Mouse (Mus musculus) activated CD4-positive, CD25-positive, alpha-beta regulatory T cell, adult 4 months (primary cell): ENCODE data around the gene Atg7. TPM values are rescaled to one million over a fixed set of nuclear protein-coding genes. Genes with fewer than 3 reads are reported as not detected.

Source experiments
- ATAC-seq: one replicate; pipeline ENCODE4 v1.8.0; 2017
- polyA plus RNA-seq, 2 experiments: library from polyadenylated mRNA; unstranded; fragments of 100-300 nt; shearing (Covaris generic); gene quantifications; one replicate each; pipeline ENCODE4 v1.2.1; 2017

The Atg7 gene
- polyA plus RNA-seq, 2 experiments from 2014 or later = 22.7 to 23.3 TPM

GRCm38 (mm10) chr6:114685412-114685811 lies 42.5 kb downstream of the Atg7 start:
- ATAC-seq = no peak

- ATAC-seq = no peak
Measured at GRCm38 (mm10) chr6:114687035-114687434, 44.1 kb downstream of the Atg7 start.

DNA sequence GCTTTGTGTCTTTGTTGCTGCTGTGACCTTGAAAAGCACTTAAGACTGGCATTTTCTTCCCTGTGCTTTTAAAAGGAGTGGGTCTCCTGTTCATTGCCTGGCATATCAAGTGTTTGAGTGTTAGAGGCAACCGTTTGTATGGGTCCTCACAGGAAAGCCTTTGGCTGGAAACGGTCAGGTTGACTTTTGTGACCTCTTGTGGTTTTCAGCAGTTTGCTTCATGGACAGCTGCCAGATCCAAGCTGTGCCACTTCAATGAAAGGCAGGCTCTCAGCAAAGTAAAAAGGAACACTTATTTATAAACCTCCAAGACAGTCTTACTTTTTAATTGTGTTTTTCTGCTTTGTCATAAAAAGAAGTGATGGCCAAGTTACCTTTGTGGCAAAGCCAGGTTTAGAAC lies 47.8 kb downstream of the Atg7 start:
- ATAC-seq = no peak

- ATAC-seq = no peak
Measured at GRCm38 (mm10) chr6:114691530-114691929, 48.6 kb downstream of the Atg7 start.

DNA sequence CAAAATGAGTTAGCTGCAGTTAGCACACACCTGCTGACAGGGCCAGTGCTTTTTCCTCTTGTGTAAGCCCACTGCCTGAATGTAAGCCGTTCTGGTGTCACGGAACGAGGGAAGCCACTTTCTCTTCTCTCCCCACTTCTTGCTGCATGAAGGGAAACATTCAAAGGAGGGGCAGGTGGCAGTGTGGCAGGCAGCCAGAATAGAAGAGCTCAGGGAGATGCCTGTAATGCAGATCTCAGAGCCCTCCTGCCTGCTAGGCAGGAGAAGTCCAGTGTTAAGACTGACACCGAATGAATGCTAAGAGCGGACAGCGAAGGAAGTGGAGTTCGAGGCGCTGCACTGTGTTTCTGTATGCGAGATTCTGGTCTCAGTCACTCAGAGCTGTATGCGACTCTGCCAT lies 49.8 kb downstream of the Atg7 start:
- ATAC-seq = no peak

GRCm38 (mm10) chr6:114697646-114698490 lies 55.0 kb downstream of the Atg7 start:
- peak; percentile 63 for ATAC-seq

- no peak for ATAC-seq
Measured at GRCm38 (mm10) chr6:114698578-114698977, 55.7 kb downstream of the Atg7 start.

- ATAC-seq = no peak
Measured at GRCm38 (mm10) chr6:114700704-114701103, 57.8 kb downstream of the Atg7 start.

DNA sequence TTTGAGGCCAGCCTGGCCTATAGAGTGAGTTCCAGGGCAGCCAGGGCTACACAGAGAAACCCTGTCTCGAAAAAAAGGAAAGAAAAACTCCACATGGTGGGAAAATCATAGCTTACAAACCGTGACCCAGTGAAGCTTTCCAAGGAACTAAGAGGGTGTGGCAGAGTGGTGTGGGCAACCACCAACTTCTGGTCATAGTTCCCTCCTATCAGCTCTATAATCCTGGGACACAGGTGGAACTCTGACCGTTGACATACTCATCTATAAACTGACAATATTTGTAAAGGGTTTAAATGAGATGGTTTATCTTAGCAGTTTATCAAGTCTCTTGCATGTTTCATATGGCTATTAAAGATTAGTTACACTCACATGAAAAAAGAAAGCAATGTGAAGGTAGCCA lies 64.1 kb downstream of the Atg7 start:
- no peak for ATAC-seq

DNA sequence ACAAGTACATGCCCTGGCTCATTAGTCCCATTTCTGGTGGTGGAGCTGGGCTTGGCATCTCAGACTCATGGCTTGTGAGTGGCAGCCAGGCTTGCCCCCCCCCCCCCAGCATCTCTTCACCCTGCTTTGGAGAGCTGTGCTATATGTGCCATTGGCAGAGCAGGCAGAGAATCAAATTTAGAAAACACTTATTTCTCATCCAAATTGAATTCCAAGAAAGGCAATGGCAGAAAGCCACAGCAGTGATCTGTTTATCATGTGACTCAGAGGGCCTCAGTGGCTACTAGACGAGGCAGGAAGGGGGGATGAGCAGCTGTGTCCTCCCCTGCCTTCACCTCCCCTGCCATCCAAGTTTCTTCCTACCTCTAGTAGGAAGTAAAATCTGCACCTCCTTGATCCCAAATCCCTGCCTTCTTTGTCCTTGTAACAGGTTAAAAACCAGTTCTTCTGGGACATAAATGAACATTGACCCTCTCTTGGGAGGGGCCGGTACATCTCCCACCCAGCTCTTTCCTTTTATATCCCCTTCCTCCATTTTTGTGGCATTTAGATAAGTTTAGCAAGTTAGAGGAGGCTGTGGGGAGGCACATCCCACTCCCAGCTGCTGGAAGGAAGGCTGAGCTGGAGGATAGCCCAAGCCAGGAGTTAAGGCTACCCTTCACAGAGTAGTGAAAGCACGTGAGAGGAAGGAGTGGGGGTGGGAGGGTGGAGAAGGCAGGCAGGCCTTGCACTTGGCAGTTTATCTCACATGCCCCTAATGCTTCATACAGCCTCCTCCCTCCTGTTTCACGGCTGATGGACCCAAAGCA lies 69.5 kb downstream of the Atg7 start:
- ATAC-seq = no peak

DNA sequence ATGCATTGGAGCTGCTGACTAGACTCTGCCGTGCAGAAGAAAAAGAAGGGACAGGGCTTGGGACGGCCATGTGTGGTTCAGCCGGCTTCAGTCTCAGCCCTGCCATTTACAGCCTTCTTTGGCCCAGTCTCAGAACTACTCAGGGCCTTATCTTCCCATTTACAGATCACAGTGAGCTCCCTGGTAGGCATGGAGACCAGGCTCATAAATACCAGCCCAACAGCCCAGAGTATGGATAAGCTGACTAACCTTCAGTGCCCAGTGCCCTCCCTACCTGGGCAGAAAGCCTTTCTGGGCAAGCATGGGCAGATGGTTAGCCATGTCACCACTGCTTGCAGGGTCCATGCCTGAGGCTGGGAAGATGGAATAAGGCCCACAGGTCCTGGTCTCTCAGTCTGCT lies 70.6 kb downstream of the Atg7 start:
- no peak for ATAC-seq

DNA sequence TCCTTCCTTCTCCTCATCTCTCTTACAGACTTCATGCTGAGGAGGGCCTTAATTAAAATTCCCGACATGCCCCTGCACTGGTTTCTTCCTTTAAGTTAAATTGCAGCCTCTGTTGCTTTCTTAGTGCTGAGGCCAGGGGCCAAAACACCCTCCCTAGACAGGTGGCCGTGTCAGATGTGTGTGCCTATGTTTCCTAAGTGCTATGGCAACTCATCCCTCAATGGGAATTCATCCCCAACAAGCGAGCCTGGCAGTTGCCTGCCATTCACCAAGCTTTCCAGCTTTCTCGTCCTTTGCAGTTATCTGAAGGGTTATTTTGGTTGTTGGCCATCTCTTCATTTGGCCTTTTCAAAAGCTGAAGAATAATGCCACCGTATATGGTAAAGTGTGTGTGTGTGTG lies 71.8 kb downstream of the Atg7 start:
- no peak for ATAC-seq

- no peak for ATAC-seq
Measured at GRCm38 (mm10) chr6:114715289-114716030, 72.6 kb downstream of the Atg7 start.

DNA sequence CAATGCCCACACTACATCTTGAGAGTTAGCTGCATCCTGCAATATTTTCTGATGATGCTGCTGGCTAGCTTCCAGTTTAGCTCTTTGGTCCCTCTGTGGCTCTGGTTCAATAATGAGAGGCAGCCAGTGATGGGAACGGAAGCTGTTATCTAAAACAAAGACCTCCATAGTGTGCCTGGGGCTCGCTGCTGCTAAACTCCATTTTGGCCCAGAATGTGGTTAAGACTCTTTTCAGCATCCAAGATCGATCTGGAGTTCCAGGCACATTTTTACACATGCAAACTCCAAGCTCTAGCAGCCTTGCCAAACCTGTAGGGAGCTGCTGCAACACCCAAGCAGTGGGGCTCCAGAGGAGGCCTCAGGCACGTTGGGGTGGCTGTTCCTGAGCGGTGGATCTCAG lies 76.2 kb downstream of the Atg7 start:
- no peak for ATAC-seq

DNA sequence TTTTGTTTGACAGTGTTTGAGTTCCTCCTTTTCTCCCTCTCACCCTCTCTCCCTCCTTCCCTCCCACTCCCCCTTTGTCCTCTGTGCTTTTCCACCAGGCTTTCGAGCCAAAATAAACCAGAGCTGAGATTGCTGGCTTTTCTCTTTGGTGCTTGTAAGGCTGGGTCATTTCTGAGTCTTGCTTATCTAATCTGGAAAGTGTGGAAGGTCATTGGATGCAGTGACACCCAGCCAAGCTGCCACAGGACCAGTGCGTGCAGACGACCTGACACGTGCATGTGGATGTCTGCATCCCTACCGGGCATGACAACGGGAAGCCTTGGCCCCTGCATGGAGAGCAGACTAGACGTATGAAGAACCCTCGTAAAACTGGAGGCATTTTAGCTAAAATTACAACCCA lies 76.8 kb downstream of the Atg7 start:
- no peak for ATAC-seq

DNA sequence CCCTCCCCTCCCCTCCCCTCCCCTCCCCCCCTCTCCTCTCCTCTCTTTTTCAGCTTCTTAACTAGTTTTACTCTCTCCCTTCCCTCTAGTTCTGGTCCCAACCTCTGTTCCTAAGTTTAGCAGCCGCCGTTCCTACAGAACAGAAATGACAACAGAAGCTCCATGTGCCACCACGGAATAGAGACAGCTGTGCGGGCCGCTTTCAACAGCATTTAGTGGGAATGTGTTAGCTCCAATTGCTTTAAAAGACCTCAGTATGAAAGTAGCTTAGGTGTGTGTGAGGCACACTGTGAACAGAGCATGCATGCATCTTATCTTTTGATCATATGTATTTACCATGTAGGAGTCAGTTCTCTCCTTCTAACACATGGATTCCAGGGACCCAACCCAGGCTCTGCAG lies 79.1 kb downstream of the Atg7 start:
- ATAC-seq = no peak

DNA sequence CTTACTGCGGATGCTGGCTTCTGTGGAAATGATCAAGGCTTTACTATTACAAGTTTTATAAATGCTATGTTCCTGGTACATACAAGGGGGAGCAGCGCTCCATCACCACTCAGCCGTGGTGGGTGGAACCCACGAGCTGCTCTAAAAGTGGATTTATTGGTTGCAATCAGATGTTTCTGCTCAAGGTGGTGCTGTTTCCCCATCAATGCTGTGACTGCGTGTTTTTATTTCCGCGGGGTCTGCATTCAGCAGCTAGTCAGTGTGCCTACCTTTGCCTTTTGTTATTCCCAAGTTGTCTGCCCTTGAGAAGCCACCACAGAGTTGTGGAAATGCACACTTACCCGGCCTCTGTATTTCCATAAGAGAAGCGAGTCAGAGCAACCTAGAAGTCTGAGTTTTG lies 81.0 kb downstream of the Atg7 start:
- no peak for ATAC-seq

DNA sequence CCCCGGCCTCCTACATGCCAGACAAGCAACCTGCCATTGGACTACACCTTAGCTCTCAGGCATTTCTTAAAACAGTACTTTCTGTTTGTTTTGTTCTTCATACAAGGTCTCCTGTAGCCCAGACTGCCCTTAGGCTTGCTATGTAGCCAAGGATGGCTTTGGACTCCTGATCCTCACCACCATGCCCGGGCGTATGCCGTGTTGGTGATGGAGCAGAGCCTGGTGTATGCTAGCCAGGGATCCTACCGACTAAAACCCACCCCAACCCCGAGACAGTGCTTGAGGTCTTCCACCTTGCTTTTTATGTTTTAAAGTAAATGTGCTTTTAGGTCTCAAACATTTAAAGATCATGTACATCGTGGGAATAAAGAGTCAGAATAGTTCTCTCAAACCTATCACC lies 81.5 kb downstream of the Atg7 start:
- ATAC-seq = no peak

DNA sequence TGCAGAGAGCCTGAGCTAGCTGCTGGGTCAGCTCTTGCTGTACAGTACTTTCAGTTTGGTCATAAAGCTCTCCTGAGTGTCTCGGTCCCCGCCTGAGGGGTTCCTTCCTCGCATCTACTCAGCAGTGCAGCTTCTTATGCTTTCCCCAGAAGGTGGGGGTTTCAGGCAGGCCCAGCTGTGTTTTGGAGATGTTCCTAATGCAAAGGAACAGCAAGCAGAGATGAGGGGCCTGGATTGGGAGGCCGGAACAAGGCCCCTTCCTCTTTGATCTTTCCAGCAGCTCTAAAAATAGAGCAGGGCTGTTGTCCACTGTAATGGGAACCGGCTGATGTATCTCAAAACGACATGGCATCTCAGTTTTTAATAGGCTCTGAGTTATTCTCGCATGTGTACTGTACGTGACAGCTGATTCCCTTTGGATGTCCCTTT lies 82.3 kb downstream of the Atg7 start:
- no peak for ATAC-seq

DNA sequence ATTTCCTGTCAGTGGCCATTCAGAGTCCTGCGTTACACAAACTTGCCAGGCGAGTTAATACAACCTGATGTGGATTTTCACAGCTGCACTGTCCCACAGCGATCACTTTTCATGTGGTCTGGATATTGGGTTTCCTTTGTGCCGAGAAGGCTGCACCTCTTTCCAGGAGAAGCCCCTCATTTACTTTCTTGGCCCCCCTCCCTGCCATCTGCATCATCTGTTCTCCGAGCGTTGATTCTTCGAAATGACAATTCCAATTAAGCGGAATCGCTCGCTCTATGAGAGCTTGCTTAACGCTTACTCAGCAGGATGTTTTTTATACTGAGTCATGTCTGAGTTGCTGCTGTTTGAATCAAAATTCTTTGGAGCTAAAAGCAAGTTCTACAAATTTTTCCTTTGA lies 83.8 kb downstream of the Atg7 start:
- no peak for ATAC-seq

GRCm38 (mm10) chr6:114733156-114733555 lies 90.3 kb downstream of the Atg7 start:
- ATAC-seq = no peak

- no peak for ATAC-seq
Measured at GRCm38 (mm10) chr6:114733681-114734080, 90.8 kb downstream of the Atg7 start.

DNA sequence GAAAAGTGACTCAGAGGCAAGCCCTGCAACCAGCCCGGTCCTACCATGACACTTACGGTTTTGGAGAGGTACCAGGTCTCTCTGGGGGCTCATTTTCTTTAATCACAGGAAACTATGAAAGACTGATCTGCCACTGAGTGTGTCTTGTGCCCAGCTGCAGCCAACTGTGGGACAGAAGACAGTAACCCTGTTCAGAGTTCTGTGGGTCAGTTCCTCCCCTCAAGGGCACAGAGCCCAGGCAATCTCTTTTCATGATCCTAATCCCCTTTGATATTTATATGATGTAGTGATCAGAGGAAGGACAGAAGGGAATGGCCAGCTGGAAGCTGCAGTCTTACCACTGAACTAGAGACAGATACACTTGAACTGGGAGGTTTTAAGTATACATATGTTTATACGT lies 92.2 kb downstream of the Atg7 start:
- ATAC-seq = no peak
